Mouse (Mus musculus) cerebellum, adult 18-20 months (tissue): Measurements from ENCODE around the gene Ptprq.
A peak's percentile ranks its signal among the peaks of the same experiment; 100 is the strongest.

Source experiments
- DNase-seq, 2 experiments: peaks; one replicate each; pipeline ENCODE4 v3.0.0; 2021

Ptprq gene

GRCm38 (mm10) chr10:107486770-107487169 is 233.1 kb downstream of the Ptprq start:
- DNase-seq = no peak

DNA sequence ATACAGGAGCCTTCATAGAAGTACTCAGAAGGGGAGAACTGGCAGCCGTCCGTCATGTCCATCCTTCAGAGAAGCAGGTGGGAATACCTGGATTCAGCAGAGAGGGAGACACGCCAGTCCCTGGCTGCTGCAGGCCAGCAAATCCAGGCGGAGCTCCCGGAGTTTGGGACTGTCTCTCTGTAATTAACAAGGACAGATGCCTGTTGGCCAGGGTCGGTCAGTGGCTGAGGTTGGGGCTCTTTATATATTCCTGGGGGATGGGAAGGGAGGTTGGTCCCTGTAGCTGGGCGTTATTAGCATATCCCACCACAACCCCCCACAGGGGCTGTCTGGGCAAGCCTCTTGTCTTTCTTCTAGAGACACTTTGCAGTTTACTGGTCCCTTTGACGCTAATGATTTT is 234.0 kb downstream of the Ptprq start, which contains the start of gene Myf5:
Gene Myf5, minus strand, starts transcription at position 265 of the 400 bp plus-strand sequence.
- no peak for DNase-seq

DNA sequence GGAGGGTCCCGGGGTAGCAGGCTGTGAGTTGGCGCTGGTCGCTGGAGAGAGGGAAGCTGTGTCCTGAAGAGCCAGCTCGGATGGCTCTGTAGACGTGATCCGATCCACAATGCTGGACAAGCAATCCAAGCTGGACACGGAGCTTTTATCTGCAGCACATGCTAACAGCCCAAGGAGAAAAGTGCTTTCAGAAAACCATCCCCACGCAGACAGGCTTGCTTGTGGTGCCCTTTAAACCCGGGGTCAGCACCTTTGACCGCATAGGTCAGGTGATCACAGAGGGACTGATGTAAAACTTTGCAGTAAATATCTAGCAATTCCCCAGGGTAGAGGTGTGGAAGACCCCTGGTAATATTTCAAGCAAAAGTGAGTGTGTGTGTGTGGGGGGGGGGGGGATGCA is 235.8 kb downstream of the Ptprq start:
- DNase-seq = no peak

- peak; percentile 17 to 22 for DNase-seq
Observed at GRCm38 (mm10) chr10:107473497-107473896, 246.4 kb downstream of the Ptprq start.

DNA sequence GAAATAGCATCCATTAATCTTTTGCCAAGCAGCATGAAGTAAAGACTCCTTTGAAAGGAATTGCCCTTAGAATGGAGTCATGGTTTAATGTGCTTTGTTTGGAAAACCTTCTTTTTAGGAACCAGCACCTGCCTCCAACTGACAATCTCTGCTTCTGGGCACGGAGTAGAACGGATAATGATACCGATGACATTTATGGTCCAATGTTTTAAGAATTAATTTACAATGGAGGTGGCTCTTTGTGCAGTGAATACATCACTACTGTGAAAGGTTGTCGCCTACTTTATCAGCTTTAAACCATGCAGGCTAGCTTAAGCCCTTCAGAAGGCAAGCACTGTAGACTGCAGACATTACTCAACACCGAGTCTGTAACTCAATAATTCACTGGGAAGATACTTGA is 248.1 kb downstream of the Ptprq start:
- no peak for DNase-seq

- DNase-seq = no peak
Observed at GRCm38 (mm10) chr10:107467819-107468218, 252.0 kb downstream of the Ptprq start.
